Mouse (Mus musculus): ENCODE data around the gene Dnlz.

Gene Dnlz

GRCm38 (mm10) chr2:26298856-26299230 lies 53.1 kb downstream of the Dnlz start:
- no peak for DNase-seq (ENCODE audit: low spot score)

- DNase-seq (ENCODE audit: low spot score): peak; percentile 80
Observed at GRCm38 (mm10) chr2:26298208-26298855, 53.6 kb downstream of the Dnlz start.

All from left cerebral cortex, adult 11 months (tissue).